Mouse (Mus musculus): ENCODE data around the gene Ccdc157. TPM values are rescaled to one million over a fixed set of nuclear protein-coding genes. Genes with fewer than 3 reads are reported as not detected.

The Ccdc157 gene
- polyA plus RNA-seq, 1 experiment: 15.1 TPM

- DNase-seq (ENCODE audit: low read depth): peak; percentile 100
- TF ChIP-seq POLR2A (IDR thresholded peaks at IDR 0.05; ENCODE audit: borderline replicate concordance, extremely low read depth, insufficient read depth, insufficient read length, poor library complexity, severe bottlenecking): peak; percentile 34; the same call in 1 of the 2 replicates
- no peak for TF ChIP-seq CTCF (IDR thresholded peaks at IDR 0.05; ENCODE audit: borderline replicate concordance, extremely low read depth, insufficient read depth, insufficient read length)
Observed at GRCm38 (mm10) chr11:4096054-4096984, 63.8 kb downstream of the Ccdc157 start.

GRCm38 (mm10) chr11:4095171-4096053 lies 64.7 kb downstream of the Ccdc157 start, which contains the start of gene Mtfp1:
Gene Mtfp1 (minus strand): TSS chr11:4095445.
- TF ChIP-seq POLR2A (IDR thresholded peaks at IDR 0.05; ENCODE audit: borderline replicate concordance, extremely low read depth, insufficient read depth, insufficient read length, poor library complexity, severe bottlenecking) (no peak), CTCF (IDR thresholded peaks at IDR 0.05; ENCODE audit: borderline replicate concordance, extremely low read depth, insufficient read depth, insufficient read length) (peak; percentile 8; the same call in 1 of the 2 replicates)
- DNase-seq (ENCODE audit: low read depth): peak; percentile 84

GRCm38 (mm10) chr11:4094378-4095170 lies 65.5 kb downstream of the Ccdc157 start:
- TF ChIP-seq POLR2A (IDR thresholded peaks at IDR 0.05; ENCODE audit: borderline replicate concordance, extremely low read depth, insufficient read depth, insufficient read length, poor library complexity, severe bottlenecking) (no peak), CTCF (IDR thresholded peaks at IDR 0.05; ENCODE audit: borderline replicate concordance, extremely low read depth, insufficient read depth, insufficient read length) (peak; percentile 62; the same call in 1 of the 2 replicates)

GRCm38 (mm10) chr11:4093459-4094377 lies 66.4 kb downstream of the Ccdc157 start:
- peak; percentile 19 for DNase-seq (ENCODE audit: low read depth)
- TF ChIP-seq POLR2A (IDR thresholded peaks at IDR 0.05; ENCODE audit: borderline replicate concordance, extremely low read depth, insufficient read depth, insufficient read length, poor library complexity, severe bottlenecking): no peak
- TF ChIP-seq CTCF (IDR thresholded peaks at IDR 0.05; ENCODE audit: borderline replicate concordance, extremely low read depth, insufficient read depth, insufficient read length): no peak

More at GRCm38 (mm10) chr11:4094378-4095170, 65.5 kb downstream of the Ccdc157 start:
- peak; percentile 50 for DNase-seq (ENCODE audit: low read depth)

Other genes starting within 250 kb of the Ccdc157 start
- 13.2 and 13.5 TPM in 2 replicates for gene Slc35e4, start 245.6 kb downstream of the Ccdc157 start, polyA plus RNA-seq (2012; rRNA removed)
- 21.2 and 27.4 TPM in 2 replicates for gene Tcn2, start 228.1 kb downstream of the Ccdc157 start, polyA plus RNA-seq (2012; rRNA removed)
- 57.9 and 58.0 TPM in 2 replicates for gene Pes1, start 196.3 kb downstream of the Ccdc157 start, polyA plus RNA-seq (2012; rRNA removed)
- 0.05 TPM in 1 of 2 replicates, not detected in the other for gene 4930556J24Rik, start 183.5 kb downstream of the Ccdc157 start, polyA plus RNA-seq (2012; rRNA removed)
- 3.2 and 5.3 TPM in 2 replicates for gene Gal3st1, start 176.7 kb downstream of the Ccdc157 start, polyA plus RNA-seq (2012; rRNA removed)
- gene Sec14l4, start 128.8 kb downstream of the Ccdc157 start, polyA plus RNA-seq (2012; rRNA removed): 0.05 TPM in 1 of 2 replicates, not detected in the other
- 0.23 and 0.29 TPM in 2 replicates for gene Sec14l3, start 95.5 kb downstream of the Ccdc157 start, polyA plus RNA-seq (2012; rRNA removed)
- gene Mtfp1, start 64.8 kb downstream of the Ccdc157 start, polyA plus RNA-seq (2012; rRNA removed): 5.7 and 5.9 TPM in 2 replicates
- gene Sec14l2, start 36.9 kb downstream of the Ccdc157 start, polyA plus RNA-seq (2012; rRNA removed): 4.1 and 5.9 TPM in 2 replicates
- 60.4 and 66.1 TPM in 2 replicates for gene Rnf215, start 25.1 kb downstream of the Ccdc157 start, polyA plus RNA-seq (2012; rRNA removed)
- 70.4 and 84.0 TPM in 2 replicates for gene Sf3a1, start 57 bp upstream of the Ccdc157 start, polyA plus RNA-seq (2012; rRNA removed)
- gene Tbc1d10a, start 26.5 kb upstream of the Ccdc157 start, polyA plus RNA-seq (2012; rRNA removed): 41.6 and 54.6 TPM in 2 replicates
- gene Castor1, start 57.9 kb upstream of the Ccdc157 start, polyA plus RNA-seq (2012; rRNA removed): 1.9 and 2.7 TPM in 2 replicates
- gene Osm, start 76.1 kb upstream of the Ccdc157 start, polyA plus RNA-seq (2012; rRNA removed): 0.04 and 0.05 TPM in 2 replicates
- gene Lif, start 97.3 kb upstream of the Ccdc157 start, polyA plus RNA-seq (2012; rRNA removed): 0.06 and 0.11 TPM in 2 replicates

Measured in brain, embryonic 14.5 days (tissue).